Mouse (Mus musculus): ENCODE data around the gene Gucy1b1. TPM values are rescaled to one million over a fixed set of nuclear protein-coding genes. Genes with fewer than 3 reads are reported as not detected.

The Gucy1b1 gene
- polyA plus RNA-seq (2014; fragmentation: Illumina TruSeq; extraction: RNeasy Lipid Tissue Mini Kit (QIAGEN cat#74804); ENCODE audit: low read depth, low replicate concordance): 17.4 TPM

DNA sequence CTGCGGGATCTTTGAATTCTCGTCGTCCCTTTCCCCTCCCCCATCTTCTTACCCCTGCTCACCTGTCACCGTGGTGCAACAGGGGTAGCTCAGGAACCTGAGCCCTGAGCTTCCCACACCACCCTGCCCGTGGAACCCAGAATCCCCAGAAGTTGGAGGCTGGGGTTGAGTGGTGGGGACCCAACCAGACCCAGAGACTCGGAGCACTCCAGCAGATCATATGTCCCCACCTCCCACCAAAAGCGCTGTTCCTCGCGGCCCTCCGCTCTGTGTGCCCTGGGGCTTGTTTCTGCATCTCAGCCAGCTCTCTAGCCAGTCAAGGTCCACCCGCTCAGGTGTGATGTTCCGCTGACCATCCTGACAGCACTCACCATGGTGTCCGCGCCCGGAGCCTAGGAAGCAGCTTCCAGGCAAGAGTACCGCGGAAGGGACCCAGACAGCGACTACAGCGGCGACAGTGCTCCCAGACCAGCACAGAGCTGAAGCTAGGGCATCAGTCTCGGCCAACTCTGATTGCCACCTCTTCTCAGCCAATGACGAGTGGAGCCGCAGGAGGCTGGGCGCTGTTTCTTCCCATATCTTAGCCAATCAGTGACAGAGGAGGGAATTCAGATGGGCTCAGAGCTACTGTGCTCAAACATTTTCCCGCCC, at the start of gene Gucy1b1:
Gene Gucy1b1 (minus strand): TSS at position 489 of the 651 bp plus-strand sequence.

Other genes with a start within 250 kb of the Gucy1b1 start
- 16.6 TPM for gene Ctso, start 142.1 kb downstream of the Gucy1b1 start, polyA plus RNA-seq (2014; fragmentation: Illumina TruSeq; extraction: RNeasy Lipid Tissue Mini Kit (QIAGEN cat#74804); ENCODE audit: low read depth, low replicate concordance)
- 0.86 TPM for gene Tdo2, start 98.5 kb downstream of the Gucy1b1 start, polyA plus RNA-seq (2014; fragmentation: Illumina TruSeq; extraction: RNeasy Lipid Tissue Mini Kit (QIAGEN cat#74804); ENCODE audit: low read depth, low replicate concordance)
- gene Asic5, start 92.4 kb downstream of the Gucy1b1 start, polyA plus RNA-seq (2014; fragmentation: Illumina TruSeq; extraction: RNeasy Lipid Tissue Mini Kit (QIAGEN cat#74804); ENCODE audit: low read depth, low replicate concordance): not detected
- 22.1 TPM for gene Gucy1a1, start 71.1 kb upstream of the Gucy1b1 start, polyA plus RNA-seq (2014; fragmentation: Illumina TruSeq; extraction: RNeasy Lipid Tissue Mini Kit (QIAGEN cat#74804); ENCODE audit: low read depth, low replicate concordance)